Mouse (Mus musculus) brain, adult 2 months (tissue): Measurements from ENCODE around the gene Olfr450.

ENCODE experiments used
- DNase-seq: peaks from one replicate; pipeline ENCODE4 v3.0.0; 2011; ENCODE audit warnings: low read depth, low spot score

Olfr450 gene

DNA sequence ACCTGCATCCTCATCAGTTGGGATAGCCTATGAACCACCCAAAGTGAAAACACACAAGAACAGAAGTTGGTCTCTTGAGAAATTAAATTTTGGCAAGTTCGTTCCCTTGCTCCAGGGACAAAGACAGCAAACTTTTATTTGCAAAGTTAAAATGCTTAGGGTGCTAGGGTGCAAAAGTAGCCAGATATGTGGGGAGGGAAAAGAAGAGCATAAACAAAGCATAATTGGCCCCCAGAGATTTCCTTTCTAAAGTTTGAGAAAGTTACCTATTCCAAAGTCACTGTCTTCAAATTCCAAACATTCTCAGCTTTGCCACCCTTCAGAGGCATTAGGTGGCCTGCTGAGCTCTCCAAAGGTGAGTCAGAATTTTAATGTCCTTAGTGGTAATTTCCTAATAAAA is at the start of gene Olfr450:
TSS of gene Olfr450 (plus strand) at position 301 of the 400 bp plus-strand sequence.
- no peak for DNase-seq

- no peak for DNase-seq
Measured at GRCm38 (mm10) chr6:42777066-42777465, 34.7 kb upstream of the Olfr450 start.

DNA sequence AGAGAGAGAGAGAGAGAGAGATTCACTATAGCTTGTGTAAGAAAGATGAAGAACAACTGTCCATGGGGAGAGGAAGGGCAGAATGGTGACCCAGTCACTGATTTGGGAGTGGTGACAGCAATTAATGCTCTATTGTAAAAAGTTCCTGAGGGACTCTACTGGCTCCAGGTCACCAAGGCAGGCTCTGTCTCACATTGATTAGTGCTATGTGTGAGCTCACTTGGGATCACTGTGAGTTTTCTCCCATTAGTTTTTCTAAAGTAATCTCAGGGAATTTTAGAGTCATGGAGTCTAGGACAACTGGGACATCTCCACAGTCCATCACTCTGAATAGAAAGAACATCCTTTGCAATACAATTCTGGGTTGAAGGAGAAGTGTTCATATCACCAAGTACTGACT is 26.9 kb upstream of the Olfr450 start, which contains the start of gene Olfr452:
TSS of gene Olfr452 (plus strand) at position 301 of the 400 bp plus-strand sequence.
- DNase-seq = no peak

DNA sequence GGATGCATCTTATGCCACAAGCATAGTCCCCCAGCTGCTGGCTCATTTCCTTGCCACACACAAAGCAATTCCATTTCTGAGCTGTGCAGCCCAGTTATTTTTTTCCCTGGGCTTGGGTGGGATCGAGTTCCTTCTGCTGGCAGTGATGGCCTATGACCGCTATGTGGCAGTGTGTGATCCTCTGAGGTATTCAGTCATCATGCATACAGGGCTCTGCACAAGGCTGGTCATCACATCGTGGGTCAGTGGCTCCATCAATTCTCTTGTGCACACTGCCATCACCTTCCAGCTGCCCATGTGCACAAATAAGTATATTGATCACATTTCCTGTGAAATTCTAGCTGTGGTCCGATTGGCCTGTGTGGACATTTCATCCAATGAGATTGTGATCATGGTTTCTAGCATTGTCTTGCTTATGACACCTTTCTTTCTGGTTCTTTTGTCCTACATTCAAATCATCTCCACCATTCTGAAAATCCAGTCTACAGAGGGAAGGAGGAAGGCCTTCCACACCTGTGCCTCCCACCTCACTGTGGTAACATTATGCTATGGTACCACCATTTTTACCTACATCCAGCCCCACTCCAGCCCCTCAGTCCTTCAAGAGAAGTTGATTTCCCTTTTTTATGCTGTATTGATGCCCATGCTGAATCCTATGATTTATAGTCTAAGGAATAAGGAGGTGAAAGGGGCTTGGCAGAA is 21.3 kb upstream of the Olfr450 start:
- no peak for DNase-seq

DNA sequence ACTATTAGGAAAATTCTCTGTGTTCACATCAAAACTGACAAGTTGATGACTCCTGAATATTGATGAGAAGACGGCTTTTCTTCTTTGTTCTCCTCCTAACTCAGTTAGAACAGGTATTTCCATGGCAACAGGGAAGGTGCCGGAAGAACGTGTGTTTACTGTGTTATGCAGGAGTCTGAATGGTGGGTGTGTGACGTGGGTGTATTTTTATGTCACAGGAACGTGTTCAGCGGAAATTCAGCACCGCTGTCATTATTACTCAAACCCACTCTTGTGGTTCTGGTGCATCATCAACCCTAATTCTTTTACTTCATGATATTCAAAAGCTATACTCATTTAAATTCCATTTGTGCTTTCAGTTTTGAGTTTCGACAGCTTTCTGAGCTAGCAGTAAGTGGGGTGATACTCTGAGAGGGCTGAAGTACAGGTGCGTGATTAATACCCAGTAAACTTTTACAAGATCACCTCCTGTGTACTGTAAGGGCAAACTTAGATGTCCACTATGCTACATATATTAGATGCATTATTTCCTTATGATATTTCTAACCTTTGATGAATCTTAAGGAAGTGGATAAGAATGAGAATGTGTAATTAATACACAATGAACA is 20.7 kb upstream of the Olfr450 start:
- peak; percentile 73 for DNase-seq

GRCm38 (mm10) chr6:42794982-42795381 is 16.8 kb upstream of the Olfr450 start:
- no peak for DNase-seq

DNA sequence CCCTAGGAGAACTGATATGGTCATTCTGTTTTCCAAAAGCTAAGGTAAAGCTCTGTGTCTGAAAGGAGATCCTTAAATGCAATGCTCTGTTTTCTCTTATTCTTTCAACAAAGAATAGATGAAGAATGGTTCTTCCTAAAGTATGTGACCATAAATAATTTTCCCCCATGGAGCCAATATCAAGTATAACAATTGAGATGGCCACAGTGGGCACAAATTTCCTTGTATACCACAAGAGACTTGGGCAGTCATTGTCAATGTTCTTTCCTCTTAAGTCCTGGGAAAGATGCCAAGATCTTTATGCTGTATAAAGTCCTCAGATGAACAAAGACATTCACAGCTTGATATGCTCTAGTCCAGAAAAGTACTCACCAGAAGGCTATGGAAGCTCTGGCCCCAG is 22.3 kb downstream of the Olfr450 start, which contains the start of gene Olfr449:
TSS of gene Olfr449 (plus strand) at position 301 of the 400 bp plus-strand sequence.
- DNase-seq = peak; percentile 5

- peak; percentile 76 for DNase-seq
Measured at GRCm38 (mm10) chr6:42860222-42860819, 48.6 kb downstream of the Olfr450 start.
